Mouse (Mus musculus) myocyte (in vitro differentiated cells): ENCODE results near the gene Tead2.

Source experiments
- CEBPB ChIP-seq: IDR thresholded peaks from 2 replicates; pipeline ENCODE4 v1.6.1; 2011; ENCODE audit warnings: mild to moderate bottlenecking, moderate library complexity; ENCODE audit not compliant: poor library complexity, insufficient read depth, severe bottlenecking
- E2F4 ChIP-seq: IDR thresholded peaks from one replicate; pipeline ENCODE4 v1.6.1; 2011; ENCODE audit warnings: mild to moderate bottlenecking, control low read depth, moderate library complexity; ENCODE audit not compliant: insufficient read depth
- MAX ChIP-seq: IDR thresholded peaks from one replicate; pipeline ENCODE4 v1.6.1; 2011; ENCODE audit warnings: low read depth, mild to moderate bottlenecking, control low read depth
- MYOD1 ChIP-seq, 3 experiments: IDR thresholded peaks; one replicate each; pipeline ENCODE4 v1.6.1; 2011; ENCODE audit warnings: control low read depth in 2 of 3, low read depth in 2 of 3, mild to moderate bottlenecking in 2 of 3, moderate library complexity in 1 of 3; ENCODE audit not compliant: insufficient read length in 2 of 3, control insufficient read depth in 1 of 3
- MYOG ChIP-seq, 3 experiments: IDR thresholded peaks; one replicate each; pipeline ENCODE4 v1.6.1; 2011; ENCODE audit warnings: control low read depth in 2 of 3, low read depth in 2 of 3, mild to moderate bottlenecking in 2 of 3; ENCODE audit not compliant: insufficient read length in 2 of 3, control insufficient read depth in 1 of 3, insufficient read depth in 1 of 3
- POLR2A ChIP-seq: IDR thresholded peaks from one replicate; pipeline ENCODE4 v1.6.1; 2011; ENCODE audit warnings: low read depth, mild to moderate bottlenecking, control low read depth, moderate library complexity; ENCODE audit not compliant: insufficient read length
- POLR2AphosphoS2 ChIP-seq: IDR thresholded peaks from one replicate; pipeline ENCODE4 v1.6.1; 2011; ENCODE audit warnings: low read depth, control low read depth; ENCODE audit not compliant: insufficient read length
- REST ChIP-seq: IDR thresholded peaks from one replicate; pipeline ENCODE4 v1.6.1; 2011; ENCODE audit warnings: mild to moderate bottlenecking, control low read depth, moderate library complexity; ENCODE audit not compliant: insufficient read depth, insufficient read length
- TCF12 ChIP-seq: IDR thresholded peaks from one replicate; pipeline ENCODE4 v1.6.1; 2011; ENCODE audit warnings: mild to moderate bottlenecking, control low read depth; ENCODE audit not compliant: poor library complexity, insufficient read depth, severe bottlenecking
- TCF3 ChIP-seq: IDR thresholded peaks from one replicate; pipeline ENCODE4 v1.6.1; 2011; ENCODE audit warnings: low read depth, control low read depth; ENCODE audit not compliant: insufficient read length
- USF1 ChIP-seq: IDR thresholded peaks from one replicate; pipeline ENCODE4 v1.6.1; 2011; ENCODE audit warnings: low read depth, mild to moderate bottlenecking, control low read depth, moderate library complexity

DNA sequence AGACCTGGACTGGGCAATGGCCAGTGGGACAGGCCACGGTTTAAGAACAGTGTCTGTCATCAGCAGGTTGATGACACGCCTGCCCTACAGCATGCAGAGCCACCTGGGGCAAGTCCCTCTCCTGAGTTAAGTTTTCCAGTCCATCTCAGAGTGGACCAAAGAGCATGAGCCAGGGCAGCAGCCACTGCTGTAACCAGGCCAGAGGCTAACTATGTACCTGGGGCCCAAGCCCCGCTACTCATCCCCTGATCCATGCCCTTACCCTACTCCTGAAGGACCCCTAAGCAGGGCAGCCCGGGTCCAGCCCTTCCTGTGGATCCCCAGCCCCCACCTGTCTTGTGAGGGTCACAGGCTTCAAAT lies 19.4 kb upstream of the Tead2 start:
- no peak for TF ChIP-seq POLR2A
- no peak for TF ChIP-seq E2F4
- no peak for TF ChIP-seq CEBPB
- TF ChIP-seq MAX = no peak
- TF ChIP-seq USF1 = no peak
- TF ChIP-seq TCF12 = no peak
- TF ChIP-seq TCF3 = no peak
- no peak for TF ChIP-seq POLR2AphosphoS2
- TF ChIP-seq MYOG (IDR thresholded peaks at IDR 0.05; ENCODE audit: control insufficient read depth in 1 of 3, insufficient read depth in 1 of 3, insufficient read length in 2 of 3, low read depth in 2 of 3) = no peak
- TF ChIP-seq REST = no peak
- no peak for TF ChIP-seq MYOD1 (IDR thresholded peaks at IDR 0.05; ENCODE audit: control insufficient read depth in 1 of 3, insufficient read length in 2 of 3, low read depth in 2 of 3)
